Mouse (Mus musculus) limb, embryonic 12.5 days (tissue): Measurements from ENCODE around the gene Dner. TPM values are rescaled to one million over a fixed set of nuclear protein-coding genes. Genes with fewer than 3 reads are reported as not detected.
A peak's percentile ranks its signal among the peaks of the same experiment; 100 is the strongest.

Experiments used
- ATAC-seq: fragments of 200-750 bp; cut with Nextera tagmentation; 2 replicates; pipeline ENCODE4 v1.8.0; 2017; ENCODE audit warnings: low read depth, moderate TSS enrichment; ENCODE audit not compliant: insufficient number of reproducible peaks, insufficient read depth, low FRiP score, low TSS enrichment
- H3K27ac ChIP-seq: fragments of 300-500 bp; sonication (generic); 2 replicates; pipeline ENCODE4 v1.5.1; 2016; ENCODE audit warnings: mild to moderate bottlenecking, moderate library complexity
- H3K27me3 ChIP-seq: fragments of 300-500 bp; sonication (generic); 2 replicates; pipeline ENCODE4 v1.6.1; 2016; ENCODE audit warnings: mild to moderate bottlenecking, moderate library complexity
- H3K36me3 ChIP-seq: fragments of 300-500 bp; sonication (generic); 2 replicates; pipeline ENCODE4 v1.6.1; 2016; ENCODE audit warnings: mild to moderate bottlenecking, moderate library complexity
- H3K4me1 ChIP-seq: fragments of 300-500 bp; sonication (generic); replicated peaks from 2 replicates; pipeline ENCODE4 v1.6.1; 2016
- H3K4me2 ChIP-seq: fragments of 300-500 bp; sonication (generic); 2 replicates; pipeline ENCODE4 v1.6.1; 2016; ENCODE audit warnings: mild to moderate bottlenecking, moderate library complexity
- H3K4me3 ChIP-seq: fragments of 300-500 bp; sonication (generic); replicated peaks from 2 replicates; pipeline ENCODE4 v1.5.1; 2016; ENCODE audit warnings: mild to moderate bottlenecking
- H3K9ac ChIP-seq: fragments of 300-500 bp; sonication (generic); replicated peaks from 2 replicates; pipeline ENCODE4 v1.6.1; 2016; ENCODE audit warnings: mild to moderate bottlenecking, moderate library complexity
- H3K9me3 ChIP-seq: fragments of 300-500 bp; sonication (generic); 2 replicates; pipeline ENCODE4 v1.6.1; 2016; ENCODE audit warnings: mild to moderate bottlenecking, moderate library complexity
- WGBS: fragments of 180-500 bp; shearing (Covaris S2); methylation state at CpG from one replicate; pipeline ENCODE4 v1.1.7; 2016; 5-methylcytosine and 5-hydroxymethylcytosine counted together
- polyA plus RNA-seq: library from polyadenylated mRNA; unstranded; fragments of >200 nt; fragmentation: Nextera tagmentation; extraction: Ambion mirVana; gene quantifications from 2 replicates; pipeline ENCODE4 v1.2.1, GENCODE M21; 2016

Dner gene
- polyA plus RNA-seq, 1 experiment from 2014 or later = 4.7 TPM

DNA sequence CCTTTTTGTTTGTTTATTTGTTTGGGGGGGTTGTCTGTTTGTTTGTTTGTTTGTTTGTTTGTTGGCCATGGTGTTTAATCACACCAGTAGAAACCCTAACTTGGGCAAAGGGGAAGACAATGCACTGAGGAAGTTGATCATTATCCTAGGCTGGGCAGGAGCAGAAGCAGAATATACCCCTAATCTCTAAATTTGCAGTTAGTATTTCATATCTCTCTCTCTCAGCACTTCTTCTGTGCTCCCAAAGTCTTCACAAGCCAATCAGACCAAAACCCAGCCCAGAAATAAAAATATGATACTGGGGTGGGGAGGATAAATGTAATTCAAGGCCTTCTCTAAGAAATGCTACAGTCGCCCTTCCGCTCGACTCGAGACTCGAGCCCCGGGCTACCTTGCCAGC, 4.2 kb upstream of the Dner start:
- peaks cover 18% of the 10 kb centered on the region for H3K27me3 ChIP-seq
- no peak for ATAC-seq
- H3K9me3 ChIP-seq = no peaks in the 10 kb centered on the region
- no peak overlapping the region for H3K4me3 ChIP-seq
- 96% methylated on average over 6 of the region's 6 CpGs for WGBS
- no peaks in the 10 kb centered on the region for H3K36me3 ChIP-seq
- peaks cover 8% of the 10 kb centered on the region; the same call in 1 of the 2 replicates for H3K4me1 ChIP-seq
- H3K27ac ChIP-seq = no peak overlapping the region
- no peak overlapping the region for H3K4me2 ChIP-seq
- no peak overlapping the region for H3K9ac ChIP-seq

GRCm38 (mm10) chr1:84697136-84697535, 1.1 kb upstream of the Dner start:
- Histone ChIP-seq H3K36me3 (no peaks in the 10 kb centered on the region), H3K4me2 (no peak overlapping the region), H3K27me3 (peaks cover 47% of the 10 kb centered on the region), H3K9ac (no peak overlapping the region), H3K4me3 (no peak overlapping the region), H3K4me1 (peaks cover 12% of the 10 kb centered on the region; the same call in 1 of the 2 replicates), H3K27ac (no peak overlapping the region), H3K9me3 (no peaks in the 10 kb centered on the region)
- no peak for ATAC-seq
- WGBS = 3% methylated on average over 2 of the region's 2 CpGs

DNA sequence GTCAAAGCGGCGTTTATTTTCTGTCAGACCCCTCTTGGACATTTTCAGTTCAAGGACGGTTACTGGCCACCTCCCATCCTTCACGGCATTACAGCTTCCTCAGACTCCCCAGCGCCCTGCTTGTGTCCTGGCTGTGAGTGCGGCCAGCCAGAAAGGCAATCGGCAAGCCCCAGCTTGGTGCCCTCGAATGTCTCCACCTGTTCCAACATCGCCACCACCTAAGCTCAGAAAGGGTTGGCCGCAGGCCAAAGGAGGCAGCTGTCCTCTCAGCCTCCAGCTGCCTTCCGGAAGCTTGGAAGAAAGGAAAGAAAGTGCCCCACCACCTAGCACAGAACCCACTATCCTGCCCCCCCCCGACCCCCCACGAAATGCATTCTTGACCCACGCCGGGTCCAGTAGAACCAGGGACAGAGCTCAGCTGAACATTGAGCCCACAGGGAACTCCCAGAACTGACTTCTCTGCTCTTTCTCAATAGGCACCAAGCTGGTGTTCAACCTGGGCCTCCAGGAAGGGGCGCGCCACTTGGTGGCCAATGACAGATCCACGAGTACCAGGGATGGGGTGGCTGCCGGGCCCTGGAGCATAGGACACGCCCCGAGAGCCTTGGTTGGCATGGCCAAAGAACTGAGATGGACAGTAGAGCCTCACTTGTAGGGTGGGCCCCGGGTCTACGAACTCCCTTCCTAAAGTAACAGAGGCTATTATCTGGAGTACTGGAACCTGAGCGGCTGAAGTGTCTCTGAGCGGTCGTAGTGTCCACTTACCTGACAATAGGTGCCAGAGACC, 1.1 kb downstream of the Dner start:
- Histone ChIP-seq H3K36me3 (no peaks in the 10 kb centered on the region), H3K27ac (no peak overlapping the region), H3K27me3 (peaks cover 53% of the 10 kb centered on the region), H3K4me2 (peak overlapping the region; percentile 94), H3K9ac (no peak overlapping the region), H3K9me3 (no peaks in the 10 kb centered on the region), H3K4me3 (peak overlapping the region; percentile 49), H3K4me1 (peaks cover 12% of the 10 kb centered on the region; the same call in 1 of the 2 replicates)
- 0 out of 2 replicates have a peak, but pooled peaks have one; percentile 22 for ATAC-seq
- WGBS = 13% methylated on average over 26 of the region's 26 CpGs

DNA sequence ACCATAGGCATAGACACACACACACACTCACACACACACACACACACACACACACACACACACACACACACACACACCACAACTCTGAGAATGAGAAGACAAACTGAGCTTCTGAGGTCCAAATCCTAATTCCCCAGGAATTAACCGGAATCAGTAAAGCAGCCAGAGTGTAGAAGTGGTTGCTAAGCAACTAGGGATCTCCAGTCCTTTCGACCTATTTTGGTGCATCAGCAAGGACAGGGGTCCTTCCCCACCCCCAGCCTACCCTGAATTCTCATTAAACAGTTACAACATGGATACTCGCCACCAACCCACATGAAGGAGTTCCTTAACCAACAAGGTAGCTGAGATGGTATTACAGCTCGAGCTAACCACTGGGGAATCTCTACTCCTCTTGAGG, 18.1 kb downstream of the Dner start:
- WGBS = 67% methylated on average over 4 of the region's 4 CpGs
- no peak overlapping the region for H3K4me2 ChIP-seq

GRCm38 (mm10) chr1:84668100-84668846, 27.7 kb downstream of the Dner start:
- WGBS = 84% methylated on average over 7 of the region's 7 CpGs
- no peak for ATAC-seq

More for the DNA sequence above, 18.1 kb downstream of the Dner start:
- Histone ChIP-seq H3K4me1 (no peaks in the 10 kb centered on the region), H3K36me3 (no peaks in the 10 kb centered on the region), H3K9ac (no peak overlapping the region), H3K9me3 (no peaks in the 10 kb centered on the region), H3K4me3 (no peak overlapping the region), H3K27me3 (no peaks in the 10 kb centered on the region), H3K27ac (no peak overlapping the region)
- no peak for ATAC-seq

GRCm38 (mm10) chr1:84667660-84668059, 28.4 kb downstream of the Dner start:
- no peak for ATAC-seq
- no peak overlapping the region for H3K27ac ChIP-seq
- 81% methylated on average over 4 of the region's 4 CpGs for WGBS

More at GRCm38 (mm10) chr1:84668100-84668846, 27.7 kb downstream of the Dner start:
- Histone ChIP-seq H3K4me1 (no peaks in the 10 kb centered on the region), H3K36me3 (no peaks in the 10 kb centered on the region), H3K4me3 (no peak overlapping the region), H3K9ac (no peak overlapping the region), H3K27ac (no peak overlapping the region), H3K27me3 (no peaks in the 10 kb centered on the region), H3K4me2 (no peak overlapping the region), H3K9me3 (no peaks in the 10 kb centered on the region)

DNA sequence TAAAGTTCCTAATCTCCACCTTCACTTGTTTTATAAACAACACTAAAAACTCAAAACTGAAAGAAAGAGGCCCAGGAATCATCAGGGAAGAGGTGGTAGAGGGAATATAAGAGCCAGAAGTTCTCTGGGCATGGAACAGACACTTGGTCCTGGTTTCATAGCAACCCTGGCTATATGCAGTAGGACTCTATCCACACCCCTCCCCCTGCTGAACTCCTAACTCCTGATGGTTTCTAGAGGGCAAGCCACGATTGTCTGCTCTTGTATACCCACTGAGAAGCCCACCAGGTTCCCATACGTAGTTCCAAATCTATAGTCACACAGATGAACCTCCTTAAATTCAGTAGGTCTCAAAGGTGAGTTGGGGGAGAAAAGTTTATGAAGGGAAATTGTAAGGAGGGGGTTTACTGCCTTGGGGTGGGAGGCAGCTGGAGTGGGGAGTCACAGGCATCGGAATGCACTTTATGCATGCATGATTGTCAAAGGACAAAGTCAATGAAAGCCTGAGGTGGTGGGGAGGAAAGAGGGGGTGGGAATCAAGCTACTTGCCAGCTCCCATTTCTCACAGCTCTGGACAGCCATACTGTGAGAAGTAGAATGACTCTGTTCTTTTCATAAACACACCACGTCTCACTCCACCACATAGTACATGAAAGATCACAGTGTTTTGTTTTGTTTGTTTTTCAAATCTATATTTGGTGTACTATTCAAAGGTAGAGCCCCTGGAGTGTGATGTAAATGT, 31.5 kb downstream of the Dner start:
- Histone ChIP-seq H3K4me3 (no peak overlapping the region), H3K9ac (no peak overlapping the region), H3K9me3 (no peaks in the 10 kb centered on the region), H3K4me2 (no peak overlapping the region), H3K27ac (no peak overlapping the region), H3K4me1 (no peaks in the 10 kb centered on the region), H3K36me3 (no peaks in the 10 kb centered on the region), H3K27me3 (no peaks in the 10 kb centered on the region)
- no peak for ATAC-seq
- 69% methylated on average over 4 of the region's 4 CpGs for WGBS

More at GRCm38 (mm10) chr1:84667660-84668059, 28.4 kb downstream of the Dner start:
- Histone ChIP-seq H3K4me1 (no peaks in the 10 kb centered on the region), H3K9me3 (no peaks in the 10 kb centered on the region), H3K4me3 (no peak overlapping the region), H3K9ac (no peak overlapping the region), H3K4me2 (no peak overlapping the region), H3K36me3 (no peaks in the 10 kb centered on the region), H3K27me3 (no peaks in the 10 kb centered on the region)

- Histone ChIP-seq H3K4me3 (no peak overlapping the region), H3K27ac (no peak overlapping the region), H3K9me3 (no peaks in the 10 kb centered on the region), H3K27me3 (no peaks in the 10 kb centered on the region), H3K4me2 (no peak overlapping the region), H3K4me1 (no peaks in the 10 kb centered on the region), H3K9ac (no peak overlapping the region), H3K36me3 (no peaks in the 10 kb centered on the region)
- WGBS = 93% methylated on average over 2 of the region's 2 CpGs
- ATAC-seq = no peak
These were observed 49.2 kb downstream of the Dner start for GRCm38 (mm10) chr1:84646781-84647180.

- no peaks in the 10 kb centered on the region for H3K36me3 ChIP-seq
- 0 out of 2 replicates have a peak, but pooled peaks cover 2% of the 10 kb centered on the region for H3K4me1 ChIP-seq
- H3K4me2 ChIP-seq = no peak overlapping the region
- H3K9ac ChIP-seq = no peak overlapping the region
- no peak for ATAC-seq
- no peaks in the 10 kb centered on the region for H3K9me3 ChIP-seq
- no peak overlapping the region for H3K27ac ChIP-seq
- H3K27me3 ChIP-seq = no peaks in the 10 kb centered on the region
- 72% methylated on average over 4 of the region's 4 CpGs for WGBS
- H3K4me3 ChIP-seq = no peak overlapping the region
These were observed 55.6 kb downstream of the Dner start for GRCm38 (mm10) chr1:84640463-84640862.

DNA sequence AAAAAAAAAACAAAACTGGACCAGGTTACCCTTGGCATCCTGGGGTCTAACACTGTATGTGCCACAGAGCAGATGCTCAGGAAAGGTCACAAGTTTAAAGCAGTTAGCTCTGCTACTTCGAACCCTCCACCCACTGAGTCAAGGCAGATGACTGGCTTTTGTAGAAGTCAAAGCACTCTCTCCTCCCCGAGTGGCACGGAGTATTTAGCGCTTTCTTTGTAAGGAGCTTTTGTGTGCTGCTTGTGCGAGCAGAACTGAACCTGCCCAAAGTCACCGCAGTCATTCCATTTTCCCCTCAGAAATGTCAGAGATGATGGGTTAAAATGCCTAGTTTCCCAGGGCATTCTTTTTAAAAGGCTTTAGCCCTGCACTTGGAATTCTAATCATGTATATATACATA, 59.1 kb downstream of the Dner start:
- ATAC-seq = no peak
- Histone ChIP-seq H3K27ac (no peak overlapping the region), H3K36me3 (no peaks in the 10 kb centered on the region), H3K27me3 (no peaks in the 10 kb centered on the region), H3K9me3 (no peaks in the 10 kb centered on the region), H3K4me1 (0 out of 2 replicates have a peak, but pooled peaks cover 2% of the 10 kb centered on the region), H3K9ac (no peak overlapping the region), H3K4me2 (no peak overlapping the region), H3K4me3 (no peak overlapping the region)
- 44% methylated on average over 6 of the region's 6 CpGs for WGBS

DNA sequence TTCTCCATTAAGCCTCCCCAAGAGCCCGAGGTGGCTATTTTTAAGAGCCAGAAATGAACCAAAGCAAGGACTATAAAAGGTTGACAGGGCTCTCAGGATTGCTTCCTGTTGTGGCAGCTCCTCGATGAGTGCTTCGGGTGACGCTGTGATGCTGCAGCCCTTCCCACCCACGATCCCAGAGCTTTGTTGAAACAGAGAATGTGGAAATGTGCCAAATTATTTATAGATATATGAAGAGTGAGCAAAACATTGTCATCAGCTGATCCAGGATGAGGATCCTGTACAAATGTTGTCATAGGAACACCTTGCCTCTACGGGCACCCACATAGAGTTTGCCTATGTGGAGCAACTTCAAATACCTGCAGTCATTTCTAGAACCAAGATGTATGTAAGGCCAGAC, 67.8 kb downstream of the Dner start:
- ATAC-seq = no peak
- WGBS = 81% methylated on average over 6 of the region's 6 CpGs
- no peak overlapping the region for H3K9ac ChIP-seq
- no peaks in the 10 kb centered on the region for H3K36me3 ChIP-seq
- no peak overlapping the region for H3K27ac ChIP-seq
- H3K4me3 ChIP-seq = no peak overlapping the region
- H3K9me3 ChIP-seq = no peaks in the 10 kb centered on the region
- H3K4me1 ChIP-seq = no peaks in the 10 kb centered on the region
- H3K27me3 ChIP-seq = peaks cover under 1% of the 10 kb centered on the region; the same call in 1 of the 2 replicates
- no peak overlapping the region for H3K4me2 ChIP-seq
